Mouse (Mus musculus) kidney, adult 9 months (tissue): ENCODE measurements around the gene Aldh3a2.
A peak's percentile ranks its signal among the peaks of the same experiment; 100 is the strongest.
"Not testable (repeated sequence)": the region's sequence is repeated elsewhere in the genome, so short reads cannot be mapped to it uniquely, and the experiment has no call there.

ENCODE experiments used
- DNase-seq: peaks from one replicate; pipeline ENCODE4 v3.0.0; 2022

The Aldh3a2 gene

DNA sequence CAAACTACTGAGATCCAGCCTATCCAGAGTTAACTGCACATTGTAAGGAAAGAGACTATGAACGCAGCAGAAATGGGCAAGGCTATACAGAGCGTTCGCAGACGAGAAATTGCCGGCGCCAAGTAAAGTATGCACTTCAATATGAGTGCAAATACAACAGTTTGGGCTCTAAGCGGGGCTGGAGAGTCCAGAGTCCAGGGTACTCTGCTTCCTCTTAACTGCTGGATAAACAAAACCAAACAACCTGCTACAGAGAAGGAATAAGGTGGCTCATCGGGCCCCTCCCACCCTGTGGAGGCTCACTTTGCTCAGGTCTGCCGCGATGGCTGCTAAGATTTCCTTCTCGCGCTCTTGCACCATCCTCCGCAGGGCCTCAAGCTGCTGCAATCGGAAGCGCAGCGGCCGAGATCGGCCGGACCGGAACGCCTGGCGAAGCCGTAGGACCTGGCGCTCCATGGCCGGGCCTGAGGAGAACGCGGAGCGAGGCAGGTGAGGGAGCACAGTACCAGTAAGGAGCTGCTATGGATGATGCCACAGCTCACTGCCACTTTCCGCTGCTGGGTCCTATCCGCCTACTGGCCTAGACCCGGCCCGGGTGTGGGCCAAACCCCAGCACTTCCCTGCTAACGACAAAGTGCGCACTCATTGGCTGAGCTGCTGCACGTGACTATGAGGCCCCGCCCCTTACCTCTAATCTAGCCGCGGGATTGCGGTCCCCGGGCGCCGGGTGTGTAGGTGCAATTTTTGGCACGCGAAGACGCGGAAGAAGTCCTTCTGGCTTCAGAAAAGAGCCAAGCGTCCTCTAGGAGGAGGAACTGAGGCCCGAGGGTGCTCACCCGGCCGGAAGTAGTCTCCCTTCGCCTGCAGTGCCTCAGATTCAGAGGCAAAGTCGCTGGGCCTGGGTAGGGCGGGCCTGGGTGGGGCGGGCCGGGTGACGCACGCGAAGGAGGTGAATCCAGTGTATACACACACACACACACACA, at the start of gene Aldh3a2:
Aldh3a2 (minus strand) TSS at position 914 of the 983 bp plus-strand sequence.
- peak; percentile 97 for DNase-seq

DNA sequence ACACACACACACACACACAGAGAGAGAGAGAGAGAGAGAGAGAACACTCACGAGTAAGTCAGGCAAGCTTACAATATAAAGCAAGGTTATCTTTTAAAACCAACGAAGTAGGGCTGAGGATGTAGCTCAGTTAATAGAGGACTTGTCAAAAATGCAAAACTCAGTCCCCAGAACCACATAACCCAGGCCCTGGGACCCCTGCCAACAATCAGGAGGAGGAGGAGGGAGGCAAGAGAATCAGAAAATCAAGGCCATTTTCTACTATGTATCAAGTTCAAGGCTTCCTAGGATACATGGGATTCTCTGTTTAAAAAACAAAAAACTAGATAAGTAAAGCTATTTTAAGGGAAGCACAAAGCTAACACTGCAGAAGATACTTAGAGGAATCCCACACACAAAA, 49.6 kb upstream of the Aldh3a2 start:
- DNase-seq = no peak

DNA sequence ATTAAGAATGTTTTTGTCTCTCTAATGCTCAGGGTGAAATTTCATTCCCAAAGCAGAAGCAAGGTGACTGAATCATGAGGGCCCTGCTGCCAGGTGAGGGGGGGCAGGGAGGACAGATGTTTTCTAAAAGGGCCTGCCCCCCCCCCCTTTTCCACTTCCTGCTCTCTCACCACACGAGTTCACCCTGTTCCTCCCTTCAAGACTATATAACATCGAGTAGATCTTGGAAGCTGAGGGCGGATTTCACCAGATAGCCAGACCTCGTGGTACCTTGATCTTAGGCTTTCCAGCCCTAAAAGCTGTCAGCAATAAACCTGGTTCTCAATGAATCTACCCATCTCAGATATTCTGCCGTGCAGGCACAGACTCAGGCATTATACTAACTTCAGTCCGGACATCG, 43.1 kb upstream of the Aldh3a2 start:
- DNase-seq = no peak

DNA sequence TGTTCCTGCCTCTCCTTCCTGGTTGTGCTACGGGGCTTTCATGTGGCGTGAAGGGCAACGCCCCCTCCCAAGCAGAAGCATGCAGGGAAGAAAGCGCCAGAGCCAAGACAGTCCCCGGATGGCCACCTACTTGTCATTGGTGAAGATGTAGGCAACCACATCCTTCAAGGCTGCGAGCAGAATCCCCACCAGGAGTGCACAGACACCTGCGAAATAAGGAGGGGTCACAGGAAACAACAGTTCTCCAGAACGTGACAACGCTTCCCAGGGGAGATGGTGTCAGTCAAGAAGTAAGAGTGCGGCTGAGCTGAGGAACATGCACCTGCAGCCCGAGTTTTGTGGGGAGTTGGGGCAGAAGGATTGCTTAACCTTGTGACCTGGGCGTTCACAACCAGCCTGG, 42.6 kb upstream of the Aldh3a2 start:
- DNase-seq = no peak

DNA sequence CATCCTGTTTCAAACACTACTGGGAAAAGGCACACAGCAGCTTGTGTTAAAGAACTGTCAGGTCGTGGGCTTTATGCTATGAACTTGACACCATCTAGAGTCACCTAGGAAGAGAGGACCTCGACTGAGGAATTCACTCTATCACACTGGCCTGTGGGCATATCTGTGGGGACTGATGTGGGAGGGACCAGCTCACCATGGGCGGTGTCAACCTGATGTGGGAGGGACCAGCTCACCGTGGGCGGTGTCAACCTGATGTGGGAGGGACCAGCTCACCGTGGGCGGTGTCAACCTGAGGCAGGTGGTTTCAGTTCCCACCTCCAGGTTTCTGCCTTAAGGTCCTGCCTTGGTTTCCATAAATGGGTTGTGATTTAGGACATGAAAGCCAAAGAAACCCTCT, 40.5 kb upstream of the Aldh3a2 start:
- no peak for DNase-seq

DNA sequence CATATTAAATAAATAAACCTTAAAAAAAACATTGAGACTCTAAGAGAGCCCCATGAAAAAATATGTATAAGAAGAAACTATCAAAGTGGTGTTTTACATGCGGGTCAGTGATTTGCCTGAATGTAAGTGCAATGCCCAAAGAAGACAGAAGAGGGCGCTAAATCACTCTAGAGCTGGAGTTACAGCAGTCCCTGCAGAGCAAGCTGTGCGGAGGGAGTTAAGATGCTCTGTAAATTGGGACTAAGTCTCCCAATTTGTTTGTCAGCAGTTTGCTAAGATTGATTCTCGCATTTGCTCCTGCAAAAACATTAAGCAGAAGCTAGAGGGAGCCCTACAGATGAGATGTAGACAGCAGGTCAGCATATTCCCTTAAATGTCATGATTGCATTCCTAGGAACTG, 38.1 kb upstream of the Aldh3a2 start:
- DNase-seq = peak; percentile 88

DNA sequence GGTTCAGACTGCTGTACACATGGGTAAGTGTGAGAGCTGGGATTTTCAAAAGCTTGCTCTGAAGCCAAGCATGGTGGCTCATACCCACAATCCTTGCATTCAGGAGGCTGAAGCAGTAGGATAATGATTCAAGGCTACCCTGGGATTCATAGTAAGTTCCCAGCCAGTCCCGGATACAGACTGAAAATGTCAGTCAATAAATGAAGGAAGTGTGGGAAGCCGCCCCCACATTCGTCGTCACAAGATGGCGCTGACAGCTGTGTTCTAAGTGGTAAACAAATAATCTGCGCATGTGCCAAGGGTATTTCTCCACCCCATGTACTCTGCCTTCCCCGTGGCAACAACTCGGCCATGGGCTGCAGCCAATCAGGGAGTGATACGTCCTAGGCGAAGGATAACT, 37.3 kb upstream of the Aldh3a2 start:
- DNase-seq = not testable (repeated sequence)

DNA sequence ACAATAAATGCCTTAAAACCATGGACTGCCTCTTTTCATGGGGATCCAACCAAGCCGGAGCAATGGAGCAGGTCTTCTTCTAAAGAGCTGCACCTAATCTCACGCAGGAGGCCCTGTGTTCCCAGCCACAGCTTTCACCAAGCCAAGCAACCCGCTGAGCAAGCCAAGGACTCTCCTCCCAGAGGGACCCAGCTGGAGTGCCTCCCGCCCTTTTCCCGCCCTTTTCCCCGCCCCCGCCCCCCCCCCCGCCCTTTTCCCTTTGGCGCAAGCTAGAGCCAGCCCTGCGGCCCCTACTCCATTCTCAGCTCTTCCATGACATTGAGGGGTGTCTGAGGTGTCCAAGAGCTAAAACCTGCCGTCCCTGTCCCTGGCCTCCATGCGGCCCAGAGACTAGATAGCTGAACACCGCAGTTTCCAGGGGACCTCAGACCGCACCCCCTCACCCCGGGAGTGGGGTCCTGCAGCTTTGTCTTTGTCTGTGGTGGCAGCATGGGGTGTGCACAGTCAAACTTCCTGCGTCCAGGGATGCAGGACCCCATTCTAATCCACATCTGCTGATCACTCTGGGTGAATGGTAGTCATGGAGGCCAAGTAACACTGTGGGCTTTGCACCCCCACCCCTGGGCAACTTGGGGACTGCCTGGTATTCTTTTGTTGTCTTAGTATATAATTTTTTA, 33.6 kb upstream of the Aldh3a2 start:
- peak; percentile 37 for DNase-seq

DNA sequence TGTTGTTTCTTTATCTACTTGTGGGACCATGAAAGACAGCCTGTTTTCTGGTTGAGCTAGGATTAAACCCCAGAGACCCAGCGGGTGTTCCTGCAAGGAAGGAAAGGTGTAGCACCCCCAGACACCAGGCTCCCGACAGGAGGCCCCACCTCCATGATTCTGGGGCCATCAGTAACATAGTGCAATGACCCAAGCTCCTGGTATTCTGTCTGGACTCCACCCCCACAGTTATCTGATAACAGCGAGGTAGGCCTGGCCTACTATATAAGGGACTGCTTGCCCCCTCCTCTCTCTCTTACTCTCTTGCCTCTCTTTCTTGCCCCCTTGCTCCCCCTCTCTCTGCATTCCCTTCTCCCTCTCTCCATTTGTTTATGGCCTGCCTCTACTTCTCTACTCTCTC, 32.9 kb upstream of the Aldh3a2 start:
- no peak for DNase-seq

DNA sequence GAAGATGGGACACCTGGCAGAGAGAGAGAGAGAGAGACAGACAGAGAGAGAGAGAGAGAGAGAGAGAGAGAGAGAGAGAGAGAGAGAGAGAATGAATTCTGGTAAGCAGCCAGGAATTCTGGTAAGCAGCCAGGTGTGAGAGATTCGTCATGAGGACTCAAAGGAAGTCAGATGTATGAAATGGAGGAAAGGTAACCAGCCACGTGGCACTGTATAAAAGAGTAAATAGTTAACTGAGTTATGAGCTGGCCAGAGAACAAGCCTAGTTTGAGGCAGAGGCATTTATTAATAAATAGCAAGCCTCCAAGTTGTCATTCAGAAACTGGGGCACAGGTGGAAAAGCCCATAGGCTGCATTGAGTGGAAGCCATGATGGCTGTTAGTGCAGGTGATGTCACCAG, 30.6 kb upstream of the Aldh3a2 start:
- peak; percentile 90 for DNase-seq

DNA sequence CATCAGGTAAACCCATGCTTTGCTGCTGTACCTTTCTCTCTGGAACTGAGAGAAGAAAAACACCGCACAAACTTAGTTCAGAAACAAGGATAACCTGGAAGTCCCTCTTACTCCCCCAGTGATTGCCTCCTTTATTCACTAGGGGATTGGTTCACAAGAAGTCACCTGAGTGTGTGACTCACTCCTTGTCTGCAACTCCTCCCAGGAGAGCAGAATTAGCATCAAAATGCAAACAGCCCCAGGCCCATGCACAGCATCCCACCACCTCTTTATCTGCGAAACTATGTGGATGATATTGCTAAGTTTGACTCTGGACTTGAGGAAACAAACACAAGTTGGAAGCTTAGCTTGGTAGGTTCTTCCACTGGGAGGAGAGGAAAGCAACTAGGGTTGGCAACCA, 30.1 kb upstream of the Aldh3a2 start:
- DNase-seq = no peak

DNA sequence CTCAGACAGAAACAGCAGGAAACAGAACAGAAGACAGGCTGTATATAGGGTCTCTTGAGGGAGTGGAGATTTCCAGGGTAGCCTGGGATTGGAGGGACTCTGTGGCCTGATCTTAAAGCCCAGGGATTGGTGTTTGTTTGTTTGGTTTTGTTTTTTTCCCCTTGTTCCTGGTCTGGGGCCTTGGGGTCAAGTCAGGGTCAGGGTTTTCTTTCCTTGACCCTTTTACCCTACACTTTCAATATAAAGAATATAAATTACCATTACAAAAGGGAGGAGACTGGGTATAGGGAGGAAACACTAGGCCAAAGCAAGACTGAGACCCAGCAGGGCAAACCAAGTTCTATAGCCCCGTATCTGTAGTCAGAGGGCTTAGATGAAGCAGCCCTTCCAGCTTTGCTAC, 29.3 kb upstream of the Aldh3a2 start:
- DNase-seq = no peak

DNA sequence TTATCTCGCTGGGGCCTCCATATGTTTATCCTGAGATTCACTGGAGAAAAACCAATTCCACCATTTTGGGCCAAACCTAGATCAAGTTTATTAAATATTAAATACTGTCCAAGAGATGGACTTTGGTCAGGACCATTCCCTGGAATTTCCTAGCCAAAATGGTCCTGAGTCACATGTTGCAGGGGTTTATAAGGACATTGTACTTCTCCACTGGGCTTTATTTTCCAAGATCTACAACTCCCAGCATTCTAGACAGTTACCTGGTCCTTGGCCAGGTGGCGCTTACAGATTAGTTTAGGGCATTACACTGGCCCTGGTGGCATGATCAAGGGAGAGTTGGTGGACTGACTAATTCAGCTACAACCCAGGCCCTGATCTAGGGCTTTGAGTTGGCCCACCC, 28.3 kb upstream of the Aldh3a2 start:
- DNase-seq = peak; percentile 65

DNA sequence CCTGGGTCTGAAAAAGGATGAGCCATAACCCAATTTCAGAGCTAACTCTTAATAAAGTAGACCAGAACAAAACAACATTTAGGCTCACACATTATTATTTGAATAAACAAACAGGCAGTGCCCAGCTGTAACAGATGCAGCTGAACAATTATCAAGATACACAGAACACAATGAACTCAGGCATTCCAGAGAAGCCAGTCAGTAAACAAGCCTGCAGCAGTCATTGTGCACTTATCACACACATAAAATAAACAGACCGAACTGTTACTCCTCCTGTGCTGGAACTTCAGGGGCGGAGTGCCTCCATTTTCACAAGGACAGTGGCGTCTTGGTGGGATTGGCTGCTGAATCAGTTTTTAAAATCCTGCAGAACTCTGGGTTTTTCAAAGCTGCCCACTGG, 27.2 kb upstream of the Aldh3a2 start:
- no peak for DNase-seq

DNA sequence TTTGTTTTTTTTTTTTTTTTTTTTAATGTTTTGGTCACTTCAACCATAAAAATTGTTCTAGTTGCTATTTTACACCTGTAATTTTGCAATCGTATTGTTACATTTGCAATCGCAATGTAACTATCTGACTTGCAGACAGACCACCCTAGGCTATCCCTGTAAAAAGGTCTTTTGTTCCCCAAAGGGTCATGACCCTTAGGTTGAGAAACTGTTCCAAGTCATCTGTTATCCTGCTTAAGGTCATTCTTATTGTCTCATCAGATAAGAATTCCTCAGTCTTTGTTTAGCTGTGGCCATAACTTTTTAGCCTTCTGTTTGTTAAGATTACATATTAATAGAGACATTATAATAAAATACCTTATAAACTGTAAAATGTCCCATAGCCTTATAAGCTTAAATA, 26.0 kb upstream of the Aldh3a2 start:
- DNase-seq = no peak

DNA sequence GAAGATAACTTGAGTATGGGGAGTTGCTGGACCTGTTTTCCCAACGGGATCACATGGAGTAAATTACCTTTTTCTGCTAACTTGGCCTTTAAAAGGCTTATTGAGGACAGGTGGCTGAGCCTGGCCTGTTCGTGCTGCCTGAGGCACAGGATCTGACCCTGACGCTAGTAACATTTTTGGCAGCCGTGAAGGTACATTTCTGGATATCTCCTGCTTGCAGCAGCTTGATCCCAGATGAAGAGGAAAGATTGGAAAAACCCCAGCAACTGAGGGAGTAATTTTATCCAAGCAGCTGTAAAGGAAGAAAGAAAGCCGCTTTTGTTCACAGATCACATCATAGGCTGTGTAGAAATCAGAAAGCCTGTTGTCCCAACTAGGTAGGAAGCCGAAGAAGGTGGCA, 17.1 kb upstream of the Aldh3a2 start:
- peak; percentile 40 for DNase-seq

DNA sequence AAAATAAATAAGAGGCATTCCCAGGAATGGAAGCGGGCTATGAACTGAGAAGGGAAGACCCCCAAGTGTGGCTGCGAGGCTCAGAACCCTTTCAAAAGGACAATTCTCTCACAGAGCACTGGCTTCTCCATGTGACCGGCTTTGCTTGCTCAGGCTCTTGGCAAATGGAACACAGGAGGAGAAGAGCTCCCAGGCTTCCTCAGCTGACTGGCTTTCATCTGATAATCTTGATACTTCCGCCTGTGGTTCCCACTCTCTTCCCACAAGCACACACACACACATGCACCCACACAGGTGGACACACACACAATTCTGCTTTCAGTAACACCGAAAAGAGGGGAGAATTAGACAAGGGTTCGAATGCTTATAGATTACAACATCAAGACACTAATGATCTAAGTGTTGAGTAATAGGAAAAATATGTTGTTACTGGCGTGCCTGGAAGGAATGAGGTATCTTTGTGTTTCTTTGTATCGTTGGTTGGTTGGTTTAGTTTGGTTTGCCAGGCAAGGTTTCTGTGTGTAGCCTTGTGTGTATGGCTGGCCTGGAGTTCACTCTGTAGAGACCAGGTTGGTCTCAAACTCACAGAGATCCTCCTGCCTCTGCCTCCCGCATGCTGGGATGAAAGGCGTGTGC, 16.3 kb upstream of the Aldh3a2 start:
- DNase-seq = no peak

DNA sequence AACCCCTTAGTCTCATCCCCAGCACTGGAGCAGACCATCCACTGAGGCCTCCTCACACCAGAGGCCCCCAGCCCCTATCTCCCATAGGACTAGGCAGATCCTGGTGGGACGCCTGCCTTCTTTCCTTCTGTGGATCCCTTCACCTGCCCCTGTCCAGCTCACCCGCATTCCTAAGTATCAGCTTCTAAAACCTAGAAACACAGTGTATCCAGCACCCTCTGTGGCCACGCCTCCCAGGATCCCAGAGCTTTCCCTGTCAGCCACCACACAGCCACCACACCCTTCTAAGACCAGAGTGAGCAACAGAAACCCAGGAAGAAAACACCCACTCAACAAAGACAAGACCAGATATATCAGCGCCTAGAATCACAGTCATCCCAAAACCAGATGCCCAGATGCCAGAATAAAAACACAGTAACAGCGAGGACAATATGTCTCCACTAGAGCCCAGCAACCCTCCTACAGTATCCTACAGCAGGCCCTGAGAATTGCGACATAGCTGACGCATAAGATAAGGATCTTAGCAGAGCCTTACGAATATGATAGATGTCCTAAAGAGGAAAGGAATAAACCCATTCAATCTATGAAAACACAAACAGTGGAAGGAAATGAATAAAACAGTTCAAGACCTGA, 11.3 kb upstream of the Aldh3a2 start:
- DNase-seq = no peak

DNA sequence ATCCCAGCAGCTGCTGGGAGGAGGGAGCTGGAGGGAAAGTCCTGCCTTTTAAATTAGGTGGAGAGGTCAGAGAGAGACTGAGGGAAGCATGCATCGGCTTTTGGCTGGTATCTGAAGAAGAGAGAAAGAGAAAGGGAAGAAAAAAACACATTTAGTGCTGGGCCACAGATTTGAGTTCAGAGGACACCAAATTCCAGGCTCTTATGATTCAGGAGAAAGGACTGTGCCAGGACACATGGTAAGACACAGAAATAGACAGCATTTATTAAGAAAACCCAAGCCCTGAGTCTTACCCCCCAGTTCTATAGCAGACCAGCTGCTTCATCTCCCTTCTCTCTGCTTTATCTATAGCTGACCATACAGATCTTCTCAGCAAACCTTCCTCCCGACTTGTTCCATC, 10.7 kb upstream of the Aldh3a2 start:
- no peak for DNase-seq

DNA sequence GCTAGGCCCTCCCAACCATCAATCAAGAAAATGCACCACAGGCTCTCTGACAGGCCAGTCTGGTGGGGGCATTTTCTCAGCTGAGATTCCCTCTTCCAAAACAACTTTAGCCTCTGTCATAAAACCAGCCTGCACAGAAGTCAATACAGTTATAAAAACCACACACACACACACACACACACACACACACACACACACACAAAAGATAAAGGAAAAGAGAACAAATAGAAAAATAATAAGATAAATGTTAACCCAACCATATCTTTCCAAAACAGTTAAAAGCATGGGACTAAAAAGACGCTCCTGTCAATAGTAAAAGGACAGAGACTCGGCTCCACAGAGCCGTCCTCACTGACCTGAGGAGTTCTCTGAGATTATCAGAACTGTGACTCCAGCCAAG, 9.2 kb upstream of the Aldh3a2 start:
- DNase-seq = no peak

DNA sequence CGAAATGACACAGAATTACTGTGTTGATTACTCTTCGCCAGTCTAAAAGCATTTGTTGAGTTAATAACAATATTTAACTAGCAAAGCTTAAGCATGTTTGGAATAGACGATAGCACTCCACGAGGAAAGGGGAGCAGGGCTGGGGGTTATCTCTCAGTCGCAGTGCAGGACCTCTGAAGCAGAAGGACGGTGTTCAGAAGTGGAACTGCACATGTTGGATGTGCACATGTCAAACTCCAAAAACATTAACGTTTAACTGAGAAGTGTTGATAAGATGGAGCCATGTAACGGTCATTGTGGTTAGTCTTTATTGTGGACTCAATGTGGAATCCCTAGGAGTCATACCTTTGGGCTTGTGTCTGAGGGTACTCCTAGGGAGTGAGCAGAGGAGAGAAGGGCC, 7.8 kb upstream of the Aldh3a2 start:
- no peak for DNase-seq

DNA sequence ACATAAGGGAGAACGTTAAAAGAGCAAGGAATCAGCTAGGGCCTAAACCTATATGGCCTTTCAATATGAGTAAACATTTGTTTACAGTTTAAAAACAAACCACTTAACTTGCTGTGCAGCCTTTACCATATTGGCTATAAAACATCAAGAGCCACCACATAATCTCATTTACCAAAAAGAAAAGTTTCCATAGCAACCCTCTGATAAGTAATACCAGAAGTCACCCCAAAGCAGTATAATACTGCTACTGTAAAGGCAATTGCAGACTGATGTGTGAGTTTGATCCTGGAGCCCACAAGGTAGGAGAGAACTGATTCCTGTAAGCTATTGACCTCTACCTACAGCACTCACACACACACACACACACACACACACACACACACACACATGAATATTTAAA, 7.2 kb upstream of the Aldh3a2 start:
- DNase-seq = no peak

DNA sequence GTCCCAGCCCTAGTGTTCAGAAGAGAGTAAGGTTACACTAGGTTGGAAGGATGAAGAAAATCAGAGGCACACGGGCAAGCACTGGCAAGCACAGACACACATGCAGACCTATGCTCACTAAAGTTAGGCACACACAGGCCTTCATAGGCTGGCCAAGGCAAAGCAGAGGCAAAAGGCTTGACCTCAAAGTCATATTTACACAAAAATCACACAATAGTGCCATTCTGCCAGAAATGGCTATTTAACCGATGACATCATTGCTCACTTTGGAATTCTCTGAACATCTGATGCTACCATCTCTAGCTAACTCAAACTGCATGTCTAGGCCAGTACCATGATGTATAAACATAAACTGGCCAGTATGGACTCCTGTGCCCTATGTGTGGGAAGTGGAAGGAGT, 6.7 kb upstream of the Aldh3a2 start:
- DNase-seq = no peak
